Mouse (Mus musculus): Measurements from ENCODE around the gene 1700010I14Rik. TPM values are rescaled to one million over a fixed set of nuclear protein-coding genes. Genes with fewer than 3 reads are reported as not detected.

1700010I14Rik gene
- 1.0 and 1.2 TPM in 2 replicates for polyA plus RNA-seq (2015; fragmentation: Nextera tagmentation; extraction: Ambion mirVana)

DNA sequence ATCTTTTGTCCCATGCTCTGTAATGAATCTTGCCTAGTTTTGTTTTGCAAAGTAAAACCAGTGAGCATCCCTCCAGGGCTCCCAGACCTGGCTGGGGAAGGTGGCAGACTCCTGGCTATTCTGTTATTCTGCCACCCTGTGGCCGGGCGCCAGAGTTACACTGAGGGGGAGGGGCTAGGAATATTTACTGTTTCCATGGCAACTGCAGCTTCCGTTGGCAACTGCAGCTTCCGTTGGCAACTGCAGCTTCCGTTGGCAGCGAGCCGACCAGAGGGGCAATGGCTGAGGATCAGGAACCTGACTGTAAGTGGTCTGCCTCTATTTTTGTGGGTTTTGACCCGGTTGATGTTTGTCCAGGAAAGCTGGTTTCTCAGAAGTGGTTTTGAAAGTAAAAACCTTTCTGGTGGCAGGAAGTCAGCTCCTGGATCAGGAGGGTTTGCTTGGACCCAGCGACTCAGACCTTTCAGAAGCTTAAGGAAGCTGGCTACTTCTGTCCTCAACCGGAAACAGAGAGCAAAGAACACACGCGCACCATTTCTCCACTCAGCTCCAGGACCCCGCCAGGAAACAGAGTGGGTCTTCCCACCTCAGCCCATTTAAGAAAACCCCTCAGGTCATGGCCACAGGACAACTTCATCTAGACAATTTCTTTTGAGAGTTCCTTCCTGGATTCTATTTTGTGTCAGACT is at the start of gene 1700010I14Rik:
Gene 1700010I14Rik, plus strand, starts transcription at position 215 of the 689 bp plus-strand sequence.
- H3K27ac ChIP-seq (ENCODE audit: low read length), result no peak within 1 kb of the TSS
- peak within 1 kb of the TSS; percentile 46 for H3K4me3 ChIP-seq (ENCODE audit: low read length)
- no peaks in the 10 kb centered on the region for H3K9me3 ChIP-seq (ENCODE audit: control insufficient read depth, low read length)
- H3K36me3 ChIP-seq (ENCODE audit: control insufficient read depth, insufficient read depth, low read length), result no peaks in the 10 kb centered on the region
- peaks cover 2% of the 10 kb centered on the region; the same call in 1 of the 2 replicates for H3K4me1 ChIP-seq (ENCODE audit: control insufficient read depth, insufficient read depth, low read length)
- 4% methylated on average over 13 of the region's 13 CpGs for WGBS
- peak within 1 kb of the TSS; percentile 30 for H3K9ac ChIP-seq (ENCODE audit: low read depth, low read length)
- ATAC-seq, result peak; percentile 78
- no peaks in the 10 kb centered on the region for H3K27me3 ChIP-seq (replicated peaks; ENCODE audit: control insufficient read depth, insufficient read depth, low read length)
- H3K4me2 ChIP-seq (ENCODE audit: low read depth, low read length), result peak within 1 kb of the TSS; percentile 51

DNA sequence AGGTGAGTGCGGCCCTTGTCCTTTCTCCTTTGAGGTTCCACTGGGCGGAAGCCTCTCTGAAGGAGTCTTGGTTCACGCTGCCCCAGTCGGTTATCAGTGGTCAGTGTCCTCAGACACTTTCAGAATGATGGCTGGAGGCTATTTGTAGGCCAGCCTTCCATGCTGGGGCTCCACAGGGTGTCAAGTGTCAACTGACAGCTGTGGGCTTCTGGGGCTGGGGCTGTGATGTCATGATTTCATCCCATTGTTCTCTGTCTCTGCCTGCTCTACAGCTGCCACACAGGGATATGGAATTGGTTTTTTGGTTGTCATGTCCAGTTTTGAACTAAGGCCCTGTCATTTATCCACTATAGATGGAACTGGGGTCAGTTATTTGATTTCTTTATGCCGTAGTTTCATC is 36.5 kb upstream of the 1700010I14Rik start:
- Histone ChIP-seq H3K27me3 (replicated peaks; ENCODE audit: control insufficient read depth, insufficient read depth, low read length) (no peaks in the 10 kb centered on the region), H3K27ac (ENCODE audit: low read length) (no peak overlapping the region), H3K36me3 (ENCODE audit: control insufficient read depth, insufficient read depth, low read length) (no peaks in the 10 kb centered on the region), H3K9ac (ENCODE audit: low read depth, low read length) (no peak overlapping the region), H3K9me3 (ENCODE audit: control insufficient read depth, low read length) (no peaks in the 10 kb centered on the region), H3K4me3 (ENCODE audit: low read length) (no peak overlapping the region), H3K4me1 (ENCODE audit: control insufficient read depth, insufficient read depth, low read length) (no peaks in the 10 kb centered on the region), H3K4me2 (ENCODE audit: low read depth, low read length) (no peak overlapping the region)
- WGBS, result 77% methylated on average over 5 of the region's 5 CpGs
- ATAC-seq, result no peak

DNA sequence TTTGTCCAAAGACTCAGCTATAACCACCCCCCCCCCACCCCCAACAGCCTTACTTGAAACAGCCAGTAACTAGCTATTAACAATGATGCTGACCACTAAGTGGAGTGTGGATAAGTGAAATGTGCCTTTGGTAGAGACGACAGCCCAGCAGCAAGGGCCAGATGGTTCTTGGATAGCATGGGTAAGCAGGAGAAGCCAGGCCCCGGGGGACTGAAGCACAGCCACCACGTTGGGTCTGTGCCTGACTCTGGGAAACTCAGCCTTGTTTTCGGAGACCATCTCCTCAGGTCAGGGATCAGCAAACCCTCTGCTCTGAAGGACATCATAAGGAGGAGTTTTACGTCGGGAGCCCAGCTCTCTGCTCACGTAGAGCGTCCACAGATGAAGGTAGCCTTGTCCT is 35.2 kb upstream of the 1700010I14Rik start:
- H3K36me3 ChIP-seq (ENCODE audit: control insufficient read depth, insufficient read depth, low read length), result no peaks in the 10 kb centered on the region
- no peak overlapping the region for H3K9ac ChIP-seq (ENCODE audit: low read depth, low read length)
- no peaks in the 10 kb centered on the region for H3K4me1 ChIP-seq (ENCODE audit: control insufficient read depth, insufficient read depth, low read length)
- no peaks in the 10 kb centered on the region for H3K9me3 ChIP-seq (ENCODE audit: control insufficient read depth, low read length)
- H3K4me3 ChIP-seq (ENCODE audit: low read length), result no peak overlapping the region
- no peak for ATAC-seq
- no peaks in the 10 kb centered on the region for H3K27me3 ChIP-seq (replicated peaks; ENCODE audit: control insufficient read depth, insufficient read depth, low read length)
- no peak overlapping the region for H3K4me2 ChIP-seq (ENCODE audit: low read depth, low read length)
- no peak overlapping the region for H3K27ac ChIP-seq (ENCODE audit: low read length)
- WGBS, result 89% methylated on average over 8 of the region's 8 CpGs

DNA sequence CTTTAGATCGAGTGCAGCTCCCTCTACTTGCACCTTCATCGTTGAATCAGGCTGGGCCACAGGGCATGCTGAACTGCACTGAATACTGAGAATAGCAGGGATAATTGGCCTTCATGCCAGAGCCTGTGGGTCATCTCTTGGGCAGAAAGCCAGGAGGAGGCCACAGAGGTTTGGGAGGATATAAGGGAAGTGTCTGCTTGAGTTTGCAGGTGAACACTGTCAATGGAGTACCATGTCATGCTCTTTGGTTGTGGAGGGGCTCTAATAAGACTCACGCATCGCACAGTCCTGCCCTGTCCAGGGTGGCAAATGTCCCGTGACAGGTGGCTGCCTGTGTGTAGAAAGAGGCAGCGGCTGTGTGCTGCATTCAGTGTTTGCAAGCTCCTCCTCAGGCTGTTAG is 30.0 kb upstream of the 1700010I14Rik start:
- no peak for ATAC-seq
- Histone ChIP-seq H3K27ac (ENCODE audit: low read length) (no peak overlapping the region), H3K4me1 (ENCODE audit: control insufficient read depth, insufficient read depth, low read length) (no peaks in the 10 kb centered on the region), H3K4me2 (ENCODE audit: low read depth, low read length) (no peak overlapping the region), H3K9ac (ENCODE audit: low read depth, low read length) (no peak overlapping the region), H3K27me3 (replicated peaks; ENCODE audit: control insufficient read depth, insufficient read depth, low read length) (no peaks in the 10 kb centered on the region), H3K9me3 (ENCODE audit: control insufficient read depth, low read length) (no peaks in the 10 kb centered on the region), H3K4me3 (ENCODE audit: low read length) (no peak overlapping the region), H3K36me3 (ENCODE audit: control insufficient read depth, insufficient read depth, low read length) (no peaks in the 10 kb centered on the region)
- 84% methylated on average over 6 of the region's 6 CpGs for WGBS

DNA sequence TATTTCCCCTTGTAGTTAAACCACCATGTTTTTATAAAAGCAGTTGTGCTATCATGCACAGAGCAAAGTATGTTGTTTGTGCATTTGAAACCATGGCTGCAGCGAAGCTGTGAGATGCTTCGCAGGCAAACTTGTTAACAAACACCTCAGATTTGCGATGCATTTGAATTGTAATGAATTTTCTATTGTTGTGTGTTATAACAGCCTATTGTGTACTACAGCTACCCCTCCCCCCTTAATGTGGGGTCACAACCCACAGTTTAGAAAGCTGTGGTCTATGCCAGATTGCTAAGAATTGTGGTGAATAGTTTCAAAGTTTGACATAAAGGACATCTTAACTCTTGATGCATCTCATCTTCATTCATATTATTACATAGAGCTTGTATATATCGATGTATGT is 27.7 kb upstream of the 1700010I14Rik start:
- Histone ChIP-seq H3K4me3 (ENCODE audit: low read length) (no peak overlapping the region), H3K9ac (ENCODE audit: low read depth, low read length) (no peak overlapping the region), H3K27ac (ENCODE audit: low read length) (no peak overlapping the region), H3K4me1 (ENCODE audit: control insufficient read depth, insufficient read depth, low read length) (no peaks in the 10 kb centered on the region), H3K9me3 (ENCODE audit: control insufficient read depth, low read length) (no peaks in the 10 kb centered on the region), H3K27me3 (replicated peaks; ENCODE audit: control insufficient read depth, insufficient read depth, low read length) (no peaks in the 10 kb centered on the region), H3K36me3 (ENCODE audit: control insufficient read depth, insufficient read depth, low read length) (no peaks in the 10 kb centered on the region), H3K4me2 (ENCODE audit: low read depth, low read length) (no peak overlapping the region)
- no peak for ATAC-seq
- 90% methylated on average over 4 of the region's 4 CpGs for WGBS

DNA sequence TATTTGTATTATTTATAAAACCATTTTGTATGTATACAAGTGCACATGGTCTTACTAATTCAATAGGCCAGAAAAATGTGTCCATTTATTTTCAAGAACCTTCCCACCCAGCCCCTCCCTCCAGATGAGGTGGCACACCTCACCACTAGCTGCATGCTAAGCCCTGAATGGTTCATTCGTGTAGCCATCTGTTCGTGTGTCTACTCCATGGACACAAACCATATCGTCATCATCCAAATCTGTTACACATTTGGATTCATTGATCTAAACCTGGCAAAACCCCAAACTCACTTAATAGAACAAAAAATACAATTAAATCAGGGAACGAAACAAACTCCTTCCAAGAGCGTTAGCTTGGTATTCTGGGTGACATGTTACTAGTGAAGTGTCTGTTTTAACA is 27.0 kb upstream of the 1700010I14Rik start:
- no peak for ATAC-seq
- Histone ChIP-seq H3K27me3 (replicated peaks; ENCODE audit: control insufficient read depth, insufficient read depth, low read length) (no peaks in the 10 kb centered on the region), H3K9me3 (ENCODE audit: control insufficient read depth, low read length) (no peaks in the 10 kb centered on the region), H3K36me3 (ENCODE audit: control insufficient read depth, insufficient read depth, low read length) (no peaks in the 10 kb centered on the region), H3K4me3 (ENCODE audit: low read length) (no peak overlapping the region), H3K27ac (ENCODE audit: low read length) (no peak overlapping the region), H3K4me1 (ENCODE audit: control insufficient read depth, insufficient read depth, low read length) (no peaks in the 10 kb centered on the region), H3K9ac (ENCODE audit: low read depth, low read length) (no peak overlapping the region), H3K4me2 (ENCODE audit: low read depth, low read length) (no peak overlapping the region)
- WGBS, result 83% methylated on average over 5 of the region's 5 CpGs

DNA sequence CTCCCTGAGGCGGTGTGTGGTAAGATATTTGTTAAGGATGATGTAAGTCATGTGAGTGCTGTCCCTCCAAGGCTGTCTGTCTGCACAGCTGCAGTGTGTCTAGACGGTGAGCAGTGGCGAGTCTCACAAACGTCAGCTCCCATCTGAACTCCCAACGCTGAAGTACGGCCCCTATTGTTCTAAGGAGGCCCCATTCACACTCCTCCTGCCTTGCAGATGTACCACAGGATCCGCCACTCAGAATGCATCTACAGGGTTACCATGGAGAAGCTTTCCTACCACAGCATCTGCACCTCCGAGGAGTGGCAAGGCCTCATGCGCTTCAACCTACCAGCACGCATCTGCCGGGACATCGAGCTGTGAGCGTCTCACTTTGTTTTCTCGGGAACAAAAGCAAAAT is 26.5 kb upstream of the 1700010I14Rik start:
- Histone ChIP-seq H3K9ac (ENCODE audit: low read depth, low read length) (no peak overlapping the region), H3K4me3 (ENCODE audit: low read length) (no peak overlapping the region), H3K4me1 (ENCODE audit: control insufficient read depth, insufficient read depth, low read length) (no peaks in the 10 kb centered on the region), H3K9me3 (ENCODE audit: control insufficient read depth, low read length) (no peaks in the 10 kb centered on the region), H3K27me3 (replicated peaks; ENCODE audit: control insufficient read depth, insufficient read depth, low read length) (no peaks in the 10 kb centered on the region), H3K27ac (ENCODE audit: low read length) (no peak overlapping the region), H3K36me3 (ENCODE audit: control insufficient read depth, insufficient read depth, low read length) (no peaks in the 10 kb centered on the region), H3K4me2 (ENCODE audit: low read depth, low read length) (no peak overlapping the region)
- no peak for ATAC-seq
- WGBS, result 66% methylated on average over 14 of the region's 14 CpGs

DNA sequence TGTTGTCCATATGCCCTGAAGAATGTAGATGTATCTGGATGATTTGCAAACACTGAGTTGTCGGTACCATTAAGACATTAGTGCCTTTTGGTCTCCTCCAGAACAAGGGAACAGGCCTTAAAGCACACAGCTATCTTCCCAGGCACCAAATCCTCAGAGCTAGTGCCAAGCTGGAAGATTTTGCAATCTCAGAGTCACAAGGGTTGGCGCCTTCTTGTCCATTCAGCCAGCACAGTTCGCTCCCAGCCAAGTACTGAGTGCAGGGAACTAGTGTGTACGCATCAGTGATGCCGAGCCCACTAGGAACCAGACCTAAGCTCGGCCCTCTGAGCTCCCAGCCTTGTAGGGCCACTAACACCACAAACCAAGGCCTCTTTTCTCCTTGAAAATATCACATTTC is 23.0 kb upstream of the 1700010I14Rik start:
- H3K4me3 ChIP-seq (ENCODE audit: low read length), result no peak overlapping the region
- WGBS, result 92% methylated on average over 6 of the region's 6 CpGs
- H3K4me2 ChIP-seq (ENCODE audit: low read depth, low read length), result no peak overlapping the region
- ATAC-seq, result no peak
- no peaks in the 10 kb centered on the region for H3K27me3 ChIP-seq (replicated peaks; ENCODE audit: control insufficient read depth, insufficient read depth, low read length)
- H3K4me1 ChIP-seq (ENCODE audit: control insufficient read depth, insufficient read depth, low read length), result no peaks in the 10 kb centered on the region
- H3K9ac ChIP-seq (ENCODE audit: low read depth, low read length), result no peak overlapping the region
- no peaks in the 10 kb centered on the region for H3K36me3 ChIP-seq (ENCODE audit: control insufficient read depth, insufficient read depth, low read length)
- no peak overlapping the region for H3K27ac ChIP-seq (ENCODE audit: low read length)
- no peaks in the 10 kb centered on the region for H3K9me3 ChIP-seq (ENCODE audit: control insufficient read depth, low read length)

DNA sequence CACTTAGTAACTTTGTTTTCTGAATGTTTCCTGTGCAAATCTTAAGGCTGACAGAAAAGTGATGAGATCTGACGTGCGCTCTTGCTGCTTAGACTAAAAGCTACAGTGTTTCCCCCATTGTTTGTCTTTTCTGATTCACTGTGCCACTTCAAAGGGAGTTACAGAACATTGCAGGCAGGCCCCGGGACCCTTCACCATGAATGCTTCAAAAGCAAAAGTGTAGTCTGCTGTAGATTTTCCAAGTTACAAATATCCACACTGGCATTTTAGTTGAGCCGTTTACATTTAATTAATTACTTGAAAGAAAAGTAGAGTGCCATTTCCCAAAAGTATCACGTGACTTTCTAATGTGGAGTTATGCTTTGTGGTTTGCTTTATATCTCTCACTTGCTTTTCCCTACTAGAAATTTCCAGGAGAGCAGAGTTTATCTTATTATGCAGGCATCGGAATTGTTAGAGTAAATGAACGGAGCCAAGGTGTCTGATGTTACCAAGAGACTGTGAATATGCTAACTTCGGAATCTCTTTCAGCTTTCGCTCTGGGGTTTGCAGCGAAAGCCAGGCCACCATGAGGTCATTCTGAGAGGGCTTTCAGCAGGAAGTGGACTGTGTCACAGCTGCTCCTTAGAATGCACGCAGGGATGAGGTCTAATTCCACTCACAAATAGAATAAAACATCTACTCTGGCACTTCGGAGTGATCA is 15.8 kb upstream of the 1700010I14Rik start:
- Histone ChIP-seq H3K27me3 (replicated peaks; ENCODE audit: control insufficient read depth, insufficient read depth, low read length) (no peaks in the 10 kb centered on the region), H3K9ac (ENCODE audit: low read depth, low read length) (no peak overlapping the region), H3K4me1 (ENCODE audit: control insufficient read depth, insufficient read depth, low read length) (peaks cover 3% of the 10 kb centered on the region; the same call in 1 of the 2 replicates), H3K4me3 (ENCODE audit: low read length) (no peak overlapping the region), H3K36me3 (ENCODE audit: control insufficient read depth, insufficient read depth, low read length) (no peaks in the 10 kb centered on the region), H3K27ac (ENCODE audit: low read length) (no peak overlapping the region), H3K9me3 (ENCODE audit: control insufficient read depth, low read length) (no peaks in the 10 kb centered on the region), H3K4me2 (ENCODE audit: low read depth, low read length) (no peak overlapping the region)
- no peak for ATAC-seq
- 34% methylated on average over 12 of the region's 12 CpGs for WGBS

Data from intestine, embryonic 16.5 days (tissue).